Mouse (Mus musculus) forelimb bud, embryonic 11.5 days (tissue): Measurements from ENCODE around the gene Olfr1151.

Source experiments
- DNase-seq: peaks from one replicate; pipeline ENCODE4 v3.0.0-alpha.2; 2012; ENCODE audit warnings: low read depth, low spot score

Gene Olfr1151

DNA sequence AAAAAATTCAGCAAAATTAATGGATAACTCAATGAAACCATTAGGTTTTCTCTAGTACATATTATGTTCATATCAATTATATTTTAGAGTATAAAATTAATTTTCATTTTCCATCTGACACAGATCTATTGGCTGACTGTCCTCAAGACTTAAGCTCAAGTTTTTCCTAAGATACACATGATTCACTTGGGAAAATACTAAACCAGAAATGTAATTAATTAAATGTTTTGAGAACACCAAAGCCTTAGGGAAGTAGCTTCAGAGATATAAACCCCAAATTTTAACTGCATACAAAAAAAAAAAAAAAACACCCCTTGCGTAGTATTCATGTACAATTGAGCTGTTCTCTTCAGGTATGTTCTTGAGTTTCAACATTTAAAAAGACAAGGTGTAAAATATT lies at the start of gene Olfr1151:
Gene Olfr1151, plus strand, starts transcription at position 301 of the 400 bp plus-strand sequence.
- DNase-seq: no peak

DNA sequence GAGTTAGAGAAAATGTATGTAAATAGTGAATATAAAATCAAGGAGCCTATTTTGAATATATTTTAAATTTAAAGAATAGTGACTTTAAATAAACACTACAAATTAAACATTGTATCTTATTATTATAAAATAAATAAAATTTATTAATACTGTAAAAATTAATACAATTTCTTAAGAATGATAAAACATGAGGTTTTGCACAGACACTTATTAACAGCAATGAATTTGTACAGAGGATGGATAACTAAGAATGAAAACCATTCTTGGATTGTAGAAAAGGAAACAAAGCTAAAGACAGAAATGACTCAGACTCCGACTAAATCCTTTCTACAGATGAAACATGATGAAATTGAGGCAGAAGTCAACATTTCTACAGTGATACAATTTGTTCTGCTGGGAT lies 46.1 kb upstream of the Olfr1151 start, which contains the start of gene Olfr1145:
Gene Olfr1145, plus strand, starts transcription at position 301 of the 400 bp plus-strand sequence.
- DNase-seq: no peak

DNA sequence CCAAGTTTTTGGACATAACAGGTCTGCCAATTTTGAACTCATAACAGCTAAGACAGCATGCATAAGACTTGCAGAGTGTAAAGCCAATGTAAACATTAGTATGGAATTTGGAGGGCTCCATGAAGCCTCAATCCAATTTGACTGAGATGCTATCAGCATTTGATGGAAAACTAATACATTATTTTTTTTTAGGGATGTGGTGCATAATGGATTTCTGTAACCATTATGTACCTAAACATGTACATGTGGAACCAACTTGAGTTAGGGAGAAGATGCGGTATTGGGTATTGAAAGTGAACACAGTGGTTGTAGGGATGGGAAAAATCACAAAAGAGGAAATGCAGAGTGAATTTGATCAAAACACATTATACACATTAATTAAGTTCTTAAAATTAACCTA lies 25.4 kb upstream of the Olfr1151 start, which contains the start of gene Olfr1148:
Gene Olfr1148, plus strand, starts transcription at position 301 of the 400 bp plus-strand sequence.
- DNase-seq: no peak

DNA sequence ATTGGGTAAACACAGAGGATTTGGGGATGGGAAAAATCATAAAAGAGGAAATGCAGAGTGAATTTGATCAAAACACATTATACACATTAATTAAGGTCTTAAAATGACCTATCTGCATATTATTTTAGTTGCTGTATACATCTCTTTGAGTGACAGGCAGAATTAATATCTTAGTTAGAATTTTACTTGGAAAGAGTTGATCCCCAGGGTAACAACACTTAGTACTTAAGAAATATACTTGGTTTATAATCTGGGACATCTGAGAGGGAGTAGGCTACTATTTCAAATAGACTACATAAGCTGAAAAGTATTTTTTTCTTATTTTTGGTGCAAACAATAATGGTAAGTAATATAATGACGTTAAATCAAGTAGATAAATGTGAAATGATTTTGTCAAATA lies 12.0 kb upstream of the Olfr1151 start, which contains the start of gene Olfr1150-ps1:
Gene Olfr1150-ps1, plus strand, starts transcription at position 301 of the 400 bp plus-strand sequence.
- no peak for DNase-seq

DNA sequence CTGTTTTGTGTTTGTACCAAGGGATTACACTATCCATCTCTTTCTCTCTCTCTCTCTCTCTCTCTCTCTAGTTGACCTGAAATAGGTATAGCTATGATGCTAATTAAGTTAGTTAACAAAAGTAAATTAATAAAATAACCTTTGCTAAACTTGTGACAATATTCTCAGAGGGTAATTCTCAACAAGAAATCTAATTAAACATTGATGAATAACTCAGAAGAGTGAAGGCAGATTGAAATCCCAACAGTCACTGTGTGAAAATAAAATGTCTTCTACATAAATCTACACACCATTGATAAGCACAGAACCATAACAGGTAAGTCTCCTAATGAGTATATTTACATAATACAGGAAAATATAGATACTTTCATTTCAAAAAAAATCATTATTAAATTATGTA lies 10.5 kb downstream of the Olfr1151 start, which contains the start of gene Olfr1152:
Gene Olfr1152, plus strand, starts transcription at position 301 of the 400 bp plus-strand sequence.
- DNase-seq: no peak

DNA sequence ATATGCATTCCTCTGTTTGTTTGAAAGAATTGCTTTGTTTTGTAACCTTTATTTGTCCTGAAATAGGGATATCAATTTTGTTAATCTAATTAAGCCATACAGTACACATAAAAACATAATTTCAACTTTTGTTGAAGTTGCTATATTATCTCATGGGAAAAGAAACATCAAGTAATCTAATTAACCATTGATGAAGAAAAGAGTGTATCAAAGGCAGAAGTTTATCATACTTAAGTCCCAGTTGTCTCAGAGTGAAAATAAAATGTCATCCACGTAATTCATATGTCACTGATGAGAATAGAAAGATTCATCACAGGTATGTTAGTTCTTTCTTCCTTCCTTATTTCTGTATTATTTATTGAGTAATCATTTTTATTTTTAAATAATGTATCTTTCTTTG lies 39.0 kb downstream of the Olfr1151 start, which contains the start of gene Olfr1153:
Gene Olfr1153, plus strand, starts transcription at position 301 of the 400 bp plus-strand sequence.
- DNase-seq: no peak

DNA sequence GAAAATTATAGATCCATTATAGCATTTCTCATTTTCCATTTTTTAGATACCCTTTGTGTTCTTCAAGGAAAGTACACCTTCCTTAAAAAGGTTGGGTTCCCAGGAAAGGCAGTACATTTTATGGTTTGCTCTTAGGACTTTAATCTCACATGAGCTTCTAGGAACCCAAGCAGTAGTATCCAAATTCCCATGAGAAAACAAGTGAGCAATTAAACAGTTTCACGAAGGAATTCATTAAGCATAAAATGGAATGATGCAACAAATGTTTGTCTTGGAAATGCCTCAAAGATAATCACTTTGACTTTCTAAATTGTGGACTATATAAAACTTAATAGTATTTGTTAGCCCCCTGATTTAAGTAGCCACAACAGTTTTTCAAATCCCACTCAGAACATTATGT lies 49.4 kb downstream of the Olfr1151 start, which contains the start of gene Olfr1154:
Gene Olfr1154, minus strand, starts transcription at position 101 of the 400 bp plus-strand sequence.
- DNase-seq: no peak
